Mouse (Mus musculus): ENCODE measurements around the gene Cinp. TPM values are rescaled to one million over a fixed set of nuclear protein-coding genes. Genes with fewer than 3 reads are reported as not detected.
A peak's percentile ranks its signal among the peaks of the same experiment; 100 is the strongest.

Cinp gene
- polyA plus RNA-seq, 1 experiment = 76.3 TPM

DNA sequence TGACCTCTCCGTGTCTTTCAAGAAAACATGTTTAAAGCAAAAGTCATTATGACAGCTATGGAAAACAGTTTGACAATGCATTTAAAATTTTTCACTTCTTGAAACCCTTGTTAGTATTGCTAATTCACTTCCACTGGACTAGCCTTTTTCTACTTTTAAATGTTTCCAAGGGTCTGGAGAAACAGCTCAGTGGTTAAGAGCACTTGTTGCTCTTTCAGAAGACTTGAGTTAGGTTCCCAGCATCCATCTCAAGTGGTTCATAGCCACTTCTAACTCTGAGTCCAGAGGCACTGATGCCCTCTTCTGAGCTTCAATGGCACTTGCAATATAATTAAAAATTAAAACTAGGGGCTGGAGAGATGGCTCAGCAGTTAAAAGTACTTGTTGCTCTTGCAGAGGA lies 2.9 kb upstream of the Cinp start:
- no peak overlapping the region for H3K27ac ChIP-seq (ENCODE audit: insufficient read depth, low read length)
- H3K27me3 ChIP-seq (ENCODE audit: control insufficient read depth, insufficient read depth, low read length, poor library complexity, severe bottlenecking) = no peaks in the 10 kb centered on the region
- H3K9me3 ChIP-seq (replicated peaks; ENCODE audit: control insufficient read depth, insufficient read depth, low read length, poor library complexity, severe bottlenecking) = no peaks in the 10 kb centered on the region
- no peak overlapping the region for H3K4me3 ChIP-seq (ENCODE audit: low read depth, low read length)
- no peaks in the 10 kb centered on the region for H3K36me3 ChIP-seq (ENCODE audit: control insufficient read depth, insufficient read depth, low read length, poor library complexity, severe bottlenecking)
- no peaks in the 10 kb centered on the region for H3K4me1 ChIP-seq (ENCODE audit: control insufficient read depth, insufficient read depth, low read length)
- H3K9ac ChIP-seq (ENCODE audit: low read depth, poor library complexity, severe bottlenecking) = no peak overlapping the region
- TF ChIP-seq POLR2A (IDR thresholded peaks at IDR 0.05; ENCODE audit: insufficient read depth, low read length) (no peak), EP300 (IDR thresholded peaks at IDR 0.05; ENCODE audit: insufficient read depth, low read depth, low read length) (no peak), CTCF (IDR thresholded peaks at IDR 0.05; ENCODE audit: low read depth, low read length) (no peak)

DNA sequence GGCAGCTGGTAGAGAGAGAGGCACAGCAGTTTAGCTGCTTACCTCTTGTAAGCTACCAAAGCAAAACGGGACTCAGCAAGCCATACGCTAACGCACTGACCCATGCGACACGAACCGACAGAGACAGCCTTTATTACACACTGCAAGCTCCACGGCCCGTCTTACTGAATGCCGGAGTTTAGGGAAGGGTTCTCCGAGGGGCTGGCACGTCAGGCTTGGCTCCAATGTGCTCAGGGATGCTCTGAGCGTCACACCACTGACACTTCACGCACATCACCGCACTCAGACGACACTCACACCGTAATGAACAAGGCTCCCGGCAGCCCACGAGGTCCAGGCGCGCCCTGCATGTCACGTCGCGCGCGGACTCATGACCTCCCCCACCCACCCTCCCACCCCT lies 339 bp downstream of the Cinp start:
- TF ChIP-seq EP300 (IDR thresholded peaks at IDR 0.05; ENCODE audit: insufficient read depth, low read depth, low read length) (no peak), POLR2A (IDR thresholded peaks at IDR 0.05; ENCODE audit: insufficient read depth, low read length) (no peak), CTCF (IDR thresholded peaks at IDR 0.05; ENCODE audit: low read depth, low read length) (no peak)
- Histone ChIP-seq H3K36me3 (ENCODE audit: control insufficient read depth, insufficient read depth, low read length, poor library complexity, severe bottlenecking) (no peaks in the 10 kb centered on the region; the same call in 1 of the 2 replicates), H3K4me1 (ENCODE audit: control insufficient read depth, insufficient read depth, low read length) (no peaks in the 10 kb centered on the region), H3K27ac (ENCODE audit: insufficient read depth, low read length) (no peak overlapping the region), H3K27me3 (ENCODE audit: control insufficient read depth, insufficient read depth, low read length, poor library complexity, severe bottlenecking) (no peaks in the 10 kb centered on the region), H3K9ac (ENCODE audit: low read depth, poor library complexity, severe bottlenecking) (peak overlapping the region; percentile 84), H3K4me3 (ENCODE audit: low read depth, low read length) (peak overlapping the region; percentile 98), H3K9me3 (replicated peaks; ENCODE audit: control insufficient read depth, insufficient read depth, low read length, poor library complexity, severe bottlenecking) (no peaks in the 10 kb centered on the region)

DNA sequence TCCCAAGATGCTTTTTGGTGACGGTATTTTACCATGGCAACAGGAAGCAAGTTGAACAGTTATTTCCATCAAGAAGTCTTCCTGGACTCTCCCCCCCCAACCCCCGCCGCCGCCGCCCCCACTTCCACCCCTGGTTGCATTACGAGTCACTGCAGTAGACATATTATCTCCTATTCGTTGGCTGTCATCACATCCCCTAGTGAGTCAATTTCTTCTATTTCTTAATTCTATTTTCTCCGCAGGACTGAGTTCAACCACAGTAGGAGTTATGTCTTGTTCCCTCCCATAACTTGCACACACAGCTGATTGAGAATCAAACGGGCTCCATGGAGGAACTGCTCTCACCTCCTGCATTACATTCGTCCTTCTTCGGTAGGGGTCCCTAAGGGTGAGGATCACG lies 839 bp downstream of the Cinp start:
- H3K9me3 ChIP-seq (replicated peaks; ENCODE audit: control insufficient read depth, insufficient read depth, low read length, poor library complexity, severe bottlenecking) = no peaks in the 10 kb centered on the region
- H3K36me3 ChIP-seq (ENCODE audit: control insufficient read depth, insufficient read depth, low read length, poor library complexity, severe bottlenecking) = no peaks in the 10 kb centered on the region; the same call in 1 of the 2 replicates
- no peaks in the 10 kb centered on the region for H3K27me3 ChIP-seq (ENCODE audit: control insufficient read depth, insufficient read depth, low read length, poor library complexity, severe bottlenecking)
- peak overlapping the region; percentile 84 for H3K9ac ChIP-seq (ENCODE audit: low read depth, poor library complexity, severe bottlenecking)
- H3K27ac ChIP-seq (ENCODE audit: insufficient read depth, low read length) = no peak overlapping the region
- H3K4me1 ChIP-seq (ENCODE audit: control insufficient read depth, insufficient read depth, low read length) = no peaks in the 10 kb centered on the region
- H3K4me3 ChIP-seq (ENCODE audit: low read depth, low read length) = peak overlapping the region; percentile 98
- no peak for TF ChIP-seq EP300 (IDR thresholded peaks at IDR 0.05; ENCODE audit: insufficient read depth, low read depth, low read length)
- TF ChIP-seq POLR2A (IDR thresholded peaks at IDR 0.05; ENCODE audit: insufficient read depth, low read length) = no peak
- TF ChIP-seq CTCF (IDR thresholded peaks at IDR 0.05; ENCODE audit: low read depth, low read length) = no peak

DNA sequence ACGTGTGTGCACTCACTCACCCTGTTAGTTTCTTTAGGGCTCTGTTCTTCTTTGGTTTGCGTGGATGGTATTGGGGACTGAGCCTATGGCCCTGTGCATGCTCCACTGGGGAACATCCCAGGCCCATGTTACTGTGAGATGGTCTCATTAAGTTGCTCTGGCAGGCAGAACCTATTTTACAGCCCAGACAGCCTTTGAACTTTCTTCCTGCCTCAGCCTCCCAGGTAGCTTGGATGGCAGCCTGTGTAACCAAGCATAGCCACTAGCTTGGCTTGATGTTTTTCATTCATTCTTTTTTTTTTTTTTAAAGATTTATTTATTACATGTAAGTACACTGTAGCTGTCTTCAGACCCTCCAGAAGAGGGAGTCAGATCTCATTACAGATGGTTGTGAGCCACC lies 3.7 kb downstream of the Cinp start:
- Histone ChIP-seq H3K27ac (ENCODE audit: insufficient read depth, low read length) (no peak overlapping the region), H3K27me3 (ENCODE audit: control insufficient read depth, insufficient read depth, low read length, poor library complexity, severe bottlenecking) (no peaks in the 10 kb centered on the region), H3K4me3 (ENCODE audit: low read depth, low read length) (no peak overlapping the region), H3K36me3 (ENCODE audit: control insufficient read depth, insufficient read depth, low read length, poor library complexity, severe bottlenecking) (peaks cover 3% of the 10 kb centered on the region; the same call in 1 of the 2 replicates), H3K9ac (ENCODE audit: low read depth, poor library complexity, severe bottlenecking) (no peak overlapping the region), H3K4me1 (ENCODE audit: control insufficient read depth, insufficient read depth, low read length) (no peaks in the 10 kb centered on the region), H3K9me3 (replicated peaks; ENCODE audit: control insufficient read depth, insufficient read depth, low read length, poor library complexity, severe bottlenecking) (no peaks in the 10 kb centered on the region)
- TF ChIP-seq CTCF (IDR thresholded peaks at IDR 0.05; ENCODE audit: low read depth, low read length) (no peak), POLR2A (IDR thresholded peaks at IDR 0.05; ENCODE audit: insufficient read depth, low read length) (no peak), EP300 (IDR thresholded peaks at IDR 0.05; ENCODE audit: insufficient read depth, low read depth, low read length) (no peak)

DNA sequence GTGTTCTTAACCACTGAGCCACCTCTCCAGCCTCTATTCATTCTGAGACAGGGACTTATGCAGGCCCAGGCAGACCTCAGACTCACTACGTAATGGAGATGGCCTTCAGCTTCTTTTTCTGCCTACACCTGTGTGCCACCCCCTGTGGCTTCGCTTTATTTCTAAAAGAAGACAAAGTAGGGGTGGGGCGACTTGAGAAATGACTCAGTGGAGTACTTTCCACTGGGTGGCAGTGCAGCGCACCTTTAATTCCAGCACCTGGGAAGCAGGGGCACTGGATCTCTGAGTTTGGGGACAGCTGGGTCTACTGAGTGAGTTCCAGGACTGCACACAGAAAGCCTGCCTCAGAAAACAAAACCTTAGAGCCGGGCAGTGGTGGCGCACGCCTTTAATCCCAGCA lies 6.7 kb downstream of the Cinp start:
- Histone ChIP-seq H3K9ac (ENCODE audit: low read depth, poor library complexity, severe bottlenecking) (no peak overlapping the region), H3K4me1 (ENCODE audit: control insufficient read depth, insufficient read depth, low read length) (no peaks in the 10 kb centered on the region), H3K27ac (ENCODE audit: insufficient read depth, low read length) (peak overlapping the region; percentile 7; the same call in 1 of the 2 replicates), H3K9me3 (replicated peaks; ENCODE audit: control insufficient read depth, insufficient read depth, low read length, poor library complexity, severe bottlenecking) (no peaks in the 10 kb centered on the region), H3K36me3 (ENCODE audit: control insufficient read depth, insufficient read depth, low read length, poor library complexity, severe bottlenecking) (peaks cover 24% of the 10 kb centered on the region), H3K27me3 (ENCODE audit: control insufficient read depth, insufficient read depth, low read length, poor library complexity, severe bottlenecking) (no peaks in the 10 kb centered on the region), H3K4me3 (ENCODE audit: low read depth, low read length) (no peak overlapping the region)
- TF ChIP-seq CTCF (IDR thresholded peaks at IDR 0.05; ENCODE audit: low read depth, low read length) (peak; percentile 54), POLR2A (IDR thresholded peaks at IDR 0.05; ENCODE audit: insufficient read depth, low read length) (no peak), EP300 (IDR thresholded peaks at IDR 0.05; ENCODE audit: insufficient read depth, low read depth, low read length) (no peak)

DNA sequence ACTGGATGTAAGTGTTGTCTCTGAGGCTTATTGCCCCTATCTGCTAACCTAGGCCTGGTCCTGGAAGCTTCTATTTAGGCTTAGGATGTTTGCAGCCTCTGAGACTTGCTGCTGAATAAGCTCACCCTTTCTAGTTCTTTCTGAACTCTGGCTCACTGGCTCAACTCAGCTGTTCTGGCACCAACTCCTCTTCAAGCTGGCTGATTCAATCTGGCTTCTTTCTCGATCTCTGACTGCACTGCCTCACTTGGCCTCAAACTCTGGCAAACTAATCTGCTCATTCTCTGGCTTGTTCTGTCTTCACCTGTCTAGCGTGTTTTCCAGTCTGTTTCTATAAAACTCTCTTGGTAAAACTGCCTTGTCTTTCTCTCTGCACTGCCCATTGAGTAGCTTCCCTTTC lies 13.6 kb downstream of the Cinp start:
- Histone ChIP-seq H3K27ac (ENCODE audit: insufficient read depth, low read length) (no peak overlapping the region), H3K4me3 (ENCODE audit: low read depth, low read length) (no peak overlapping the region), H3K9me3 (replicated peaks; ENCODE audit: control insufficient read depth, insufficient read depth, low read length, poor library complexity, severe bottlenecking) (no peaks in the 10 kb centered on the region), H3K9ac (ENCODE audit: low read depth, poor library complexity, severe bottlenecking) (no peak overlapping the region), H3K36me3 (ENCODE audit: control insufficient read depth, insufficient read depth, low read length, poor library complexity, severe bottlenecking) (peaks cover 44% of the 10 kb centered on the region), H3K27me3 (ENCODE audit: control insufficient read depth, insufficient read depth, low read length, poor library complexity, severe bottlenecking) (no peaks in the 10 kb centered on the region), H3K4me1 (ENCODE audit: control insufficient read depth, insufficient read depth, low read length) (no peaks in the 10 kb centered on the region)
- no peak for TF ChIP-seq EP300 (IDR thresholded peaks at IDR 0.05; ENCODE audit: insufficient read depth, low read depth, low read length)
- no peak for TF ChIP-seq CTCF (IDR thresholded peaks at IDR 0.05; ENCODE audit: low read depth, low read length)
- no peak for TF ChIP-seq POLR2A (IDR thresholded peaks at IDR 0.05; ENCODE audit: insufficient read depth, low read length)

Measured in ES-Bruce4 (cell line).